In genomic region chr7:87277225-87277624, GRCm38 (mm10) we compare ENCODE assay signal across 8 mouse cellular contexts. TPM values are rescaled to one million over a fixed set of nuclear protein-coding genes. Genes with fewer than 3 reads are reported as not detected.
DNase-seq lines count a peak whose midpoint lies in the region; ATAC-seq and TF ChIP-seq lines count a peak whose summit lies in the region.

No protein-coding gene starts in this region.

- DNase-seq in hindbrain, embryonic 14.5 days (ENCODE audit: low spot score), result peak; percentile 80
- DNase-seq in brain, embryonic 14.5 days (ENCODE audit: low read depth), result peak; percentile 76
- DNase-seq in heart, postnatal 4 days, result peak; percentile 45
- DNase-seq in liver, postnatal 0 days, result no peak
- no peak for DNase-seq in spleen, adult 12 weeks (ENCODE audit: low spot score)
- no peak for DNase-seq in thymus, postnatal 10 days (ENCODE audit: low spot score in 2 of 2)

- no peaks in the 10 kb centered on the region for H3K36me3 ChIP-seq in hindbrain, embryonic 14.5 days (replicated peaks; ENCODE audit: control insufficient read depth, insufficient read depth)
- no peaks in the 10 kb centered on the region for H3K36me3 ChIP-seq in hindbrain, embryonic 12.5 days
- H3K36me3 ChIP-seq in ES-Bruce4 (ENCODE audit: control insufficient read depth, insufficient read depth, low read length, poor library complexity, severe bottlenecking), result no peaks in the 10 kb centered on the region
- no peaks in the 10 kb centered on the region for H3K36me3 ChIP-seq in liver, postnatal 0 days (replicated peaks; ENCODE audit: insufficient read depth, low read length)

- 0 out of 2 replicates have a peak, but pooled peaks cover 2% of the 10 kb centered on the region for H3K9me3 ChIP-seq in hindbrain, embryonic 14.5 days (ENCODE audit: control insufficient read depth, low read length)
- H3K9me3 ChIP-seq in hindbrain, embryonic 12.5 days (replicated peaks), result no peaks in the 10 kb centered on the region
- no peaks in the 10 kb centered on the region for H3K9me3 ChIP-seq in ES-Bruce4 (replicated peaks; ENCODE audit: control insufficient read depth, insufficient read depth, low read length, poor library complexity, severe bottlenecking)
- no peaks in the 10 kb centered on the region for H3K9me3 ChIP-seq in liver, postnatal 0 days (ENCODE audit: low read length)

- no peak for TF ChIP-seq POLR2A in ES-Bruce4 (IDR thresholded peaks at IDR 0.05; ENCODE audit: insufficient read depth, low read length)
- TF ChIP-seq POLR2A in brain, embryonic 14.5 days (IDR thresholded peaks at IDR 0.05; ENCODE audit: borderline replicate concordance, extremely low read depth, insufficient read depth, insufficient read length, poor library complexity, severe bottlenecking), result no peak

- no peak overlapping the region for H3K4me2 ChIP-seq in hindbrain, embryonic 14.5 days (replicated peaks)
- H3K4me2 ChIP-seq in hindbrain, embryonic 12.5 days (replicated peaks), result no peak overlapping the region
- H3K4me2 ChIP-seq in liver, postnatal 0 days (ENCODE audit: low read depth, low read length), result no peak overlapping the region

- no peak overlapping the region for H3K27ac ChIP-seq in hindbrain, embryonic 14.5 days
- no peak overlapping the region for H3K27ac ChIP-seq in hindbrain, embryonic 12.5 days
- no peak overlapping the region for H3K27ac ChIP-seq in ES-Bruce4 (ENCODE audit: insufficient read depth, low read length)
- H3K27ac ChIP-seq in liver, postnatal 0 days (ENCODE audit: low read depth), result no peak overlapping the region

- TF ChIP-seq CTCF in ES-Bruce4 (IDR thresholded peaks at IDR 0.05; ENCODE audit: low read depth, low read length), result peak; percentile 7
- peak; percentile 47; the same call in 1 of the 2 replicates for TF ChIP-seq CTCF in brain, embryonic 14.5 days (IDR thresholded peaks at IDR 0.05; ENCODE audit: borderline replicate concordance, extremely low read depth, insufficient read depth, insufficient read length)
- peak; percentile 39 for TF ChIP-seq CTCF in liver, postnatal 0 days (IDR thresholded peaks at IDR 0.05; ENCODE audit: low read depth)

- H3K4me3 ChIP-seq in hindbrain, embryonic 14.5 days (replicated peaks; ENCODE audit: low read length), result no peak overlapping the region
- no peak overlapping the region for H3K4me3 ChIP-seq in hindbrain, embryonic 12.5 days
- H3K4me3 ChIP-seq in ES-Bruce4 (ENCODE audit: low read depth, low read length), result no peak overlapping the region
- H3K4me3 ChIP-seq in liver, postnatal 0 days (ENCODE audit: low read depth, low read length), result no peak overlapping the region

- 2% methylated on average over 1 of the region's 1 CpGs for WGBS in hindbrain, embryonic 14.5 days
- WGBS in hindbrain, embryonic 12.5 days, result 4% methylated on average over 1 of the region's 1 CpGs
- 6% methylated on average over 1 of the region's 1 CpGs for WGBS in liver, postnatal 0 days (ENCODE audit: insufficient replicate concordance)

- no peak overlapping the region for H3K9ac ChIP-seq in hindbrain, embryonic 14.5 days
- no peak overlapping the region for H3K9ac ChIP-seq in hindbrain, embryonic 12.5 days
- H3K9ac ChIP-seq in ES-Bruce4 (ENCODE audit: low read depth, poor library complexity, severe bottlenecking), result no peak overlapping the region
- no peak overlapping the region for H3K9ac ChIP-seq in liver, postnatal 0 days (replicated peaks)

- H3K27me3 ChIP-seq in hindbrain, embryonic 14.5 days (ENCODE audit: control insufficient read depth, insufficient read depth, low read length), result no peaks in the 10 kb centered on the region
- no peaks in the 10 kb centered on the region for H3K27me3 ChIP-seq in hindbrain, embryonic 12.5 days
- H3K27me3 ChIP-seq in ES-Bruce4 (ENCODE audit: control insufficient read depth, insufficient read depth, low read length, poor library complexity, severe bottlenecking), result no peaks in the 10 kb centered on the region
- no peaks in the 10 kb centered on the region for H3K27me3 ChIP-seq in liver, postnatal 0 days (ENCODE audit: insufficient read depth, low read length)

- no peak for ATAC-seq in hindbrain, embryonic 14.5 days (ENCODE audit: low FRiP score)
- no peak for ATAC-seq in hindbrain, embryonic 12.5 days (ENCODE audit: low FRiP score)
- no peak for ATAC-seq in liver, postnatal 0 days

- H3K4me1 ChIP-seq in hindbrain, embryonic 14.5 days (replicated peaks; ENCODE audit: control insufficient read depth, insufficient read depth, low read length), result no peaks in the 10 kb centered on the region
- no peaks in the 10 kb centered on the region for H3K4me1 ChIP-seq in hindbrain, embryonic 12.5 days
- H3K4me1 ChIP-seq in ES-Bruce4 (ENCODE audit: control insufficient read depth, insufficient read depth, low read length), result no peaks in the 10 kb centered on the region
- no peaks in the 10 kb centered on the region for H3K4me1 ChIP-seq in liver, postnatal 0 days (ENCODE audit: insufficient read depth)

- no peak for TF ChIP-seq EP300 in ES-Bruce4 (IDR thresholded peaks at IDR 0.05; ENCODE audit: insufficient read depth, low read depth, low read length)
- no peak for TF ChIP-seq EP300 in liver, postnatal 0 days (IDR thresholded peaks at IDR 0.05; ENCODE audit: low read depth)

RNA-seq across cellular contexts. Expression of gene Nox4, which starts 31.3 kb away (rescaled TPM):
- 1.9 and 2.1 TPM in 2 replicates for polyA plus RNA-seq in hindbrain, embryonic 14.5 days (2014; fragmentation: Nextera tagmentation; extraction: Ambion mirVana)
- 3.7 and 5.5 TPM in 2 replicates for polyA plus RNA-seq in hindbrain, embryonic 12.5 days (2016; fragmentation: Nextera tagmentation; extraction: Ambion mirVana)
- polyA plus RNA-seq in ES-Bruce4 (2011; ENCODE audit: insufficient read depth, insufficient read length, low read depth, missing spikeins), result 8.2 and 8.5 TPM in 2 replicates
- 2.4 and 2.5 TPM in 2 replicates for polyA plus RNA-seq in brain, embryonic 14.5 days (2012; rRNA removed)
- total RNA-seq in heart, postnatal 4 days (2021), result 1 to 10 TPM; 2.0 to 2.6 TPM
- polyA plus RNA-seq in liver, postnatal 0 days (2015; fragmentation: Nextera tagmentation; extraction: Ambion mirVana), result 0.04 and 0.07 TPM in 2 replicates

Comparison
In these comparisons a context has a peak if more than half of its experiments do, and no peak if none do; other contexts are left out.
1. DNase-seq: peak in hindbrain, embryonic 14.5 days (single experiment), brain, embryonic 14.5 days (single experiment) and heart, postnatal 4 days (single experiment); none in liver, postnatal 0 days (single experiment), spleen, adult 12 weeks (single experiment) and thymus, postnatal 10 days (0 of 2).
2. Peak in every context shown above with its lines, with median percentiles within 50 percentile points of each other: CTCF ChIP-seq.